Mouse (Mus musculus): ENCODE data around the gene Fam102b. TPM values are rescaled to one million over a fixed set of nuclear protein-coding genes. Genes with fewer than 3 reads are reported as not detected.

The Fam102b gene
- polyA plus RNA-seq, 1 experiment = 2.5 TPM

DNA sequence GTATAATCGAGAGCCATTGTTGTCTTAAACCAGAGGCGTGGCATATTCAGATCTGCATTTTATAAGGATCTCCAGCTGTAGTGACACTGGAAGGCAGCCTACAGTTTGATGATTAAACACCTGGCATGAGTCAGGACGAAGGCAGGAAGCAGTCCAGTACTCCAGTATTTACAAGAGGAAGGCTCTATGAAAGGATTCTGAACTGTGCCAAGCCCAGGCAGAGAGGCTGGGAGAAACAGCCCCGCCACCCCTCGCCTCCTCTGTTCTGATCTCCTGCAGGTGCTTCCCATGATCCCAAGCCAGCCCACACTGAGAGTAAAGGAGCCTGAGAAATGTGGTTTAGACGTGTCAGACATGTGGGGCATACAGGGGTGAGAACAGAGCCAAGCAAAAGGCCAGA, 3.4 kb upstream of the Fam102b start:
- Histone ChIP-seq H3K36me3 (ENCODE audit: control insufficient read depth, insufficient read depth, low read length) (no peaks in the 10 kb centered on the region), H3K27ac (ENCODE audit: insufficient read depth, low read length) (no peak overlapping the region), H3K4me1 (ENCODE audit: control insufficient read depth, insufficient read depth, insufficient read length) (0 out of 2 replicates have a peak, but pooled peaks cover 3% of the 10 kb centered on the region), H3K27me3 (ENCODE audit: control insufficient read depth, insufficient read depth, low read length) (no peaks in the 10 kb centered on the region), H3K4me3 (ENCODE audit: extremely low read depth, insufficient read depth, insufficient read length) (no peak overlapping the region)
- DNase-seq (ENCODE audit: low read depth in 1 of 2, low spot score in 2 of 2) = no peak
- 43% methylated on average over 6 of the region's 6 CpGs for WGBS
- no peak for TF ChIP-seq POLR2A (IDR thresholded peaks at IDR 0.05; ENCODE audit: low read depth, low read length)
- TF ChIP-seq CTCF (IDR thresholded peaks at IDR 0.05; ENCODE audit: extremely low read depth, insufficient read depth, insufficient read length, insufficient replicate concordance) = no peak

DNA sequence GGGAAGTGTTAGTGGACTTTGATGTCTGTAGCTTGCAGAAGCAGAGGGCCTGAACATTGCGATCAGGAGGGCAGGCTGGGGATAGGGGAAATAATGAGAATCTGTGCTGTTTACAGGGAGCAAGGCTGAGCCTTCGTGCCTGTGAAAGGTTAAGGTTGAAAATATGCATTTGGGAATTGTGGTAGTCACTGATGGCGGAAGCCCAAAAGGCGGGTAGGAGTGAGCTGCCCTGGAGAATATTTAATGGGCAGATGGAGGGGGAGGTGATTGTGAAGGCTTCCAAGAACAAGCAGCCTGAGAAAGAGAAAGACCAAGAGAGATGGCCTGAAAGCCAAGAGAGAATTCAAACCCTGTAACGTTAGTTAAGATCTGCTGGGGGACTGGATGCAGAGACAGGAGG, 2.3 kb upstream of the Fam102b start:
- Histone ChIP-seq H3K4me3 (ENCODE audit: extremely low read depth, insufficient read depth, insufficient read length) (no peak overlapping the region), H3K27me3 (ENCODE audit: control insufficient read depth, insufficient read depth, low read length) (no peaks in the 10 kb centered on the region), H3K4me1 (ENCODE audit: control insufficient read depth, insufficient read depth, insufficient read length) (0 out of 2 replicates have a peak, but pooled peaks cover 3% of the 10 kb centered on the region), H3K36me3 (ENCODE audit: control insufficient read depth, insufficient read depth, low read length) (no peaks in the 10 kb centered on the region), H3K27ac (ENCODE audit: insufficient read depth, low read length) (no peak overlapping the region)
- 85% methylated on average over 5 of the region's 5 CpGs for WGBS
- TF ChIP-seq CTCF (IDR thresholded peaks at IDR 0.05; ENCODE audit: extremely low read depth, insufficient read depth, insufficient read length, insufficient replicate concordance) (no peak), POLR2A (IDR thresholded peaks at IDR 0.05; ENCODE audit: low read depth, low read length) (no peak)
- no peak for DNase-seq (ENCODE audit: low read depth in 1 of 2, low spot score in 2 of 2)

DNA sequence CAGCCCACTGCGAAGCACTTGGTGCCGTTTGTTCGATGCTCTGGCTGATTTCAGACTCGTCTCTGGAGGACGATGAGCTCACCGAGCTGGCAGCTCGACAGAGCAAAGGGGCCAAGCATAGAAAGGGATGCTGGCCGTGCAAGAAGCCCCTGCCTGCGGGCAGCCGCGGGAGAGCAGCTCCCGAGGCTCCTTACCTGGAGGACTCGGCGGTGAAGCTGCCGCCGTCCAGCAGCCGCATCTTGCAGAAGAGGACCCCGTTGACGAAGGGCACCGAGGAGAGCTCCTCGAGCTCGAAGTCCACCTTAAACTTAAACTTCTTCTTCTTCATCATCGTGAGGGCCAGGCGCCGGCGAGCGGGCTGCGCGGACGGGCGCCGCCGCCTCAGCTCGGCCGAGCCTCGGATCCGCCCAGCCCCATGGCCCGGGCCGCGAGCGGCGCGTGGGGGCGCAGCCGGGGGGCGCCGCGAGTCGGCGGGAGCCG, 376 bp downstream of the Fam102b start:
- no peaks in the 10 kb centered on the region for H3K27me3 ChIP-seq (ENCODE audit: control insufficient read depth, insufficient read depth, low read length)
- no peak for TF ChIP-seq CTCF (IDR thresholded peaks at IDR 0.05; ENCODE audit: extremely low read depth, insufficient read depth, insufficient read length, insufficient replicate concordance)
- no peak for TF ChIP-seq POLR2A (IDR thresholded peaks at IDR 0.05; ENCODE audit: low read depth, low read length)
- DNase-seq (ENCODE audit: low read depth in 1 of 2, low spot score in 2 of 2) = peak in 1 of 2 experiments; percentile 18
- 0 out of 2 replicates have a peak, but pooled peaks cover 3% of the 10 kb centered on the region for H3K4me1 ChIP-seq (ENCODE audit: control insufficient read depth, insufficient read depth, insufficient read length)
- H3K4me3 ChIP-seq (ENCODE audit: extremely low read depth, insufficient read depth, insufficient read length) = peak overlapping the region; percentile 75
- peak overlapping the region; percentile 47 for H3K27ac ChIP-seq (ENCODE audit: insufficient read depth, low read length)
- under 1% methylated on average over 51 of the region's 51 CpGs for WGBS
- H3K36me3 ChIP-seq (ENCODE audit: control insufficient read depth, insufficient read depth, low read length) = no peaks in the 10 kb centered on the region

DNA sequence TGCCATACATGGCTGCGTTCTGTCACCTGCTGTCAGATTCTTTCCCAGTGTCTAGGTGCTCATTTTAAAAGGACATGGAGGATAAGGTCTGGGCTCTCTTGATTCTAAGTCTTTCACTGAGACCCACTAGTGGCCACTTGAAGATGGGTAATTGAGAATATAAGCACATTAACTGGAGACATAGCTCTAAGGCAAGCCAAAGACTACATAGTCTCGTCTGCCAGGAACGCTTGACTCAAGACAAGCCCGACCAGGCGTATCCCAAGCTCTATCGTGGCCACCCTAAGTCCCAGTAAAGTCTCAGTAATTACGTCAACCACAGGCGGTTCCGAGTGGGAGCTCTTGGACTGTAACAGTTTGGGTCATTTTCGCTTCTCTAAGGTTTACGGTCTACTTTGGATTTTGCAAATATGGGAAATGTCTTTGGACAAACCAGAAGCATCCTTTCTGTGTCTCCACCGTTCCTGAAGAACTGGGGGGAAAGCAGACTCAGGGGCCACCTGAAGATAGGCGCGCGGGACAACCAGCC, 881 bp downstream of the Fam102b start:
- 7% methylated on average over 15 of the region's 15 CpGs for WGBS
- no peaks in the 10 kb centered on the region for H3K36me3 ChIP-seq (ENCODE audit: control insufficient read depth, insufficient read depth, low read length)
- no peak overlapping the region for H3K27ac ChIP-seq (ENCODE audit: insufficient read depth, low read length)
- peak overlapping the region; percentile 75 for H3K4me3 ChIP-seq (ENCODE audit: extremely low read depth, insufficient read depth, insufficient read length)
- TF ChIP-seq CTCF (IDR thresholded peaks at IDR 0.05; ENCODE audit: extremely low read depth, insufficient read depth, insufficient read length, insufficient replicate concordance) = no peak
- no peak for TF ChIP-seq POLR2A (IDR thresholded peaks at IDR 0.05; ENCODE audit: low read depth, low read length)
- no peaks in the 10 kb centered on the region for H3K27me3 ChIP-seq (ENCODE audit: control insufficient read depth, insufficient read depth, low read length)
- no peak for DNase-seq (ENCODE audit: low read depth in 1 of 2, low spot score in 2 of 2)
- H3K4me1 ChIP-seq (ENCODE audit: control insufficient read depth, insufficient read depth, insufficient read length) = 0 out of 2 replicates have a peak, but pooled peaks cover 3% of the 10 kb centered on the region

DNA sequence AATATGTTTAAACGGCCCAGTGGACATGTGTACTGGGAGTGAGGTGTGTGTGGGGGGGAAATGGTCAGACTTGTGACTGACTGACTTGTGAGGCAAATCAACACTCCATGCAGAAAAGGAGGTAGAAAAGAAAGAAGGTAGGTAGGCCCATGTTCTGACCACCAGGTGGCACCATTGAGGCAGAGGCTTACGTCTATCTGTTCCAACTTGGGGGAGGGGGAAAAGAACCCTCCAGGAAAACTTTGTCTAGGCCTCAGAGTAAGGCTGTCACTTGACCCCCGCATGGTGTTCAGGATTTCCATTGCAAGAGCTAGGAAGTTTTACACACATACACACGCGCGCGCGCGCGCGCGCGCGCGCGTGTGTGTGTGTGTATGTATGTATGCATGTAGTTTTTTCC, 1.8 kb downstream of the Fam102b start:
- Histone ChIP-seq H3K4me1 (ENCODE audit: control insufficient read depth, insufficient read depth, insufficient read length) (no peaks in the 10 kb centered on the region), H3K36me3 (ENCODE audit: control insufficient read depth, insufficient read depth, low read length) (no peaks in the 10 kb centered on the region), H3K27me3 (ENCODE audit: control insufficient read depth, insufficient read depth, low read length) (no peaks in the 10 kb centered on the region), H3K27ac (ENCODE audit: insufficient read depth, low read length) (no peak overlapping the region), H3K4me3 (ENCODE audit: extremely low read depth, insufficient read depth, insufficient read length) (peak overlapping the region; percentile 11; the same call in 1 of the 2 replicates)
- 13% methylated on average over 16 of the region's 16 CpGs for WGBS
- peak; percentile 67 to 68 for DNase-seq (ENCODE audit: low read depth in 1 of 2, low spot score in 2 of 2)
- peak; percentile 67; the same call in 1 of the 2 replicates for TF ChIP-seq CTCF (IDR thresholded peaks at IDR 0.05; ENCODE audit: extremely low read depth, insufficient read depth, insufficient read length, insufficient replicate concordance)
- no peak for TF ChIP-seq POLR2A (IDR thresholded peaks at IDR 0.05; ENCODE audit: low read depth, low read length)

DNA sequence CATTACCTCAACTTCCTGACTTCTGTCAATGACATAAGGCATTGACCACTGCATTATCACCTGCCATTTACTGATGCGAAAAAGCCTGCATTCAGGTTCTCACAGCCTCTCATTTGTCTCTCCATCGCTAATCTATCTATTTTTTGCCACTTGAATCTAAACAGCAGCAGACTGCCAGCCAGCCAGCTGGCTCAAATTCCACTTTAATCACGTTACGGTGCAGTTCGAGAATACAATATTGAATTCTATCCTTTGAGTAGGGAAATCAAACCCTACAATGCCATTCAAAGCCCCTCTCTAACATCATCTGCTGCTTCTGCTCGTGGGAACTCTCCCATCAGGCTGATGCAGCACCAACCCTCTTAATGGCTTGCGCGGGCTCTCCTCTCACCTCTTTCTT, 4.3 kb downstream of the Fam102b start:
- TF ChIP-seq CTCF (IDR thresholded peaks at IDR 0.05; ENCODE audit: extremely low read depth, insufficient read depth, insufficient read length, insufficient replicate concordance) = no peak
- TF ChIP-seq POLR2A (IDR thresholded peaks at IDR 0.05; ENCODE audit: low read depth, low read length) = no peak
- WGBS = 85% methylated on average over 8 of the region's 8 CpGs
- Histone ChIP-seq H3K27ac (ENCODE audit: insufficient read depth, low read length) (no peak overlapping the region), H3K4me1 (ENCODE audit: control insufficient read depth, insufficient read depth, insufficient read length) (0 out of 2 replicates have a peak, but pooled peaks cover 2% of the 10 kb centered on the region), H3K27me3 (ENCODE audit: control insufficient read depth, insufficient read depth, low read length) (no peaks in the 10 kb centered on the region), H3K36me3 (ENCODE audit: control insufficient read depth, insufficient read depth, low read length) (no peaks in the 10 kb centered on the region), H3K4me3 (ENCODE audit: extremely low read depth, insufficient read depth, insufficient read length) (no peak overlapping the region)
- DNase-seq (ENCODE audit: low read depth in 1 of 2, low spot score in 2 of 2) = no peak
